Mouse (Mus musculus) midbrain, embryonic 16.5 days (tissue): Measurements from ENCODE around the gene Mia3. TPM values are rescaled to one million over a fixed set of nuclear protein-coding genes. Genes with fewer than 3 reads are reported as not detected.
"Not testable (repeated sequence)": the region's sequence is repeated elsewhere in the genome, so short reads cannot be mapped to it uniquely, and the experiment has no call there.

ENCODE experiments used
- ATAC-seq: fragments of 200-750 bp; cut with Nextera tagmentation; 2 replicates; pipeline ENCODE4 v1.8.0; 2017; ENCODE audit warnings: moderate TSS enrichment
- H3K27ac ChIP-seq: fragments of 300-500 bp; sonication (generic); 2 replicates; pipeline ENCODE4 v1.5.1; 2014; ENCODE audit warnings: mild to moderate bottlenecking, low read length, mixed read lengths
- H3K27me3 ChIP-seq: fragments of 300-500 bp; sonication (generic); 2 replicates; pipeline ENCODE4 v1.6.1; 2014; ENCODE audit warnings: low read depth, low read length, mixed read lengths; ENCODE audit not compliant: control insufficient read depth, insufficient read depth
- H3K36me3 ChIP-seq: fragments of 300-500 bp; sonication (generic); 2 replicates; pipeline ENCODE4 v1.6.1; 2014; ENCODE audit warnings: mild to moderate bottlenecking, low read length, moderate library complexity, mixed read lengths; ENCODE audit not compliant: control insufficient read depth, insufficient read depth
- H3K4me1 ChIP-seq: fragments of 300-500 bp; sonication (generic); 2 replicates; pipeline ENCODE4 v1.6.1; 2014; ENCODE audit warnings: mild to moderate bottlenecking, low read length, mixed read lengths; ENCODE audit not compliant: control insufficient read depth, insufficient read depth
- H3K4me2 ChIP-seq: fragments of 300-500 bp; sonication (generic); 2 replicates; pipeline ENCODE4 v1.6.1; 2014; ENCODE audit warnings: mild to moderate bottlenecking, low read length, mixed read lengths
- H3K4me3 ChIP-seq: fragments of 300-500 bp; sonication (generic); 2 replicates; pipeline ENCODE4 v1.5.1; 2014; ENCODE audit warnings: low read depth, mild to moderate bottlenecking, low read length, moderate library complexity, mixed read lengths
- H3K9ac ChIP-seq: fragments of 300-500 bp; sonication (generic); 2 replicates; pipeline ENCODE4 v1.6.1; 2014; ENCODE audit warnings: low read depth, low read length, mixed read lengths
- H3K9me3 ChIP-seq: fragments of 300-500 bp; sonication (generic); replicated peaks from 2 replicates; pipeline ENCODE4 v1.6.1; 2014; ENCODE audit warnings: mild to moderate bottlenecking, low read length, mixed read lengths; ENCODE audit not compliant: control insufficient read depth, poor library complexity, severe bottlenecking
- WGBS: fragments of 180-500 bp; shearing (Covaris S2); extraction: QIAGEN DNeasy Blood & Tissue Kit; methylation state at CpG from one replicate; pipeline ENCODE4 v1.1.7; 2014; 5-methylcytosine and 5-hydroxymethylcytosine counted together
- polyA plus RNA-seq: library from polyadenylated mRNA; unstranded; fragments of >200 nt; fragmentation: Nextera tagmentation; extraction: Ambion mirVana; gene quantifications from 2 replicates; pipeline ENCODE4 v1.2.1, GENCODE M21; 2015

Gene Mia3
- polyA plus RNA-seq, 1 experiment from 2014 or later, result 116 TPM

- Histone ChIP-seq H3K9ac (no peak overlapping the region), H3K27me3 (no peaks in the 10 kb centered on the region), H3K4me2 (no peak overlapping the region), H3K9me3 (no peaks in the 10 kb centered on the region), H3K27ac (no peak overlapping the region), H3K4me3 (no peak overlapping the region), H3K4me1 (no peaks in the 10 kb centered on the region), H3K36me3 (peaks cover 36% of the 10 kb centered on the region)
- WGBS, result 91% methylated on average over 3 of the region's 3 CpGs
- ATAC-seq, result no peak
These were observed 10.5 kb downstream of the Mia3 start for GRCm38 (mm10) chr1:183358901-183359300.

DNA sequence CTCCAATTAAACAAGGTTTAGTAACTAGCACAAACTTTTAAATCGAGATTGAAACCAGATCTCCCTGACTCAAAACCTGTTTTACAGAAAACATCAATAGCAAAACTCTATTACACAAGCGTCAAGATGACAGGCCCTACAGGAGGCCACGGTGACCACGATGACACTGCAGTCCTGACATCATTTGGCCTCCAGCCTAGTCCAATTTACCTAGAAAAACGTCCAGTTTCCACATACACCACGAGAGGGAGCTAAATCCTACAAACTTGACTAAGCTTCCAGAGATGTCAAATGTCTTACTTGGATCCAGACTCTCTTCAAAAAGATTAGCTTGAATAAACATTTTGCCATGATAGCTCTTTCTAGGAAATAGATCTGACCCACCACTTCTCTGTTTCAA lies 19.5 kb downstream of the Mia3 start:
- Histone ChIP-seq H3K36me3 (peaks cover 12% of the 10 kb centered on the region), H3K9me3 (no peaks in the 10 kb centered on the region), H3K27me3 (no peaks in the 10 kb centered on the region), H3K27ac (no peak overlapping the region), H3K4me3 (no peak overlapping the region), H3K4me2 (no peak overlapping the region), H3K4me1 (peaks cover 12% of the 10 kb centered on the region), H3K9ac (no peak overlapping the region)
- no peak for ATAC-seq
- WGBS, result 23% methylated on average over 6 of the region's 6 CpGs

GRCm38 (mm10) chr1:183345817-183346195 lies 23.5 kb downstream of the Mia3 start:
- H3K4me3 ChIP-seq, result peak overlapping the region; percentile 98
- peak overlapping the region; percentile 92 for H3K9ac ChIP-seq
- no peaks in the 10 kb centered on the region for H3K9me3 ChIP-seq
- WGBS, result 8% methylated on average over 10 of the region's 10 CpGs
- peak; percentile 49; the same call in 1 of the 2 replicates for ATAC-seq
- peaks cover 8% of the 10 kb centered on the region; the same call in 1 of the 2 replicates for H3K36me3 ChIP-seq
- peaks cover 15% of the 10 kb centered on the region for H3K4me1 ChIP-seq
- H3K27ac ChIP-seq, result peak overlapping the region; percentile 79
- peak overlapping the region; percentile 97 for H3K4me2 ChIP-seq
- H3K27me3 ChIP-seq, result no peaks in the 10 kb centered on the region

GRCm38 (mm10) chr1:183344886-183345816 lies 24.2 kb downstream of the Mia3 start:
- H3K27ac ChIP-seq, result peak overlapping the region; percentile 79
- H3K4me3 ChIP-seq, result peak overlapping the region; percentile 98
- peak overlapping the region; percentile 92 for H3K9ac ChIP-seq
- H3K4me2 ChIP-seq, result peak overlapping the region; percentile 97
- H3K27me3 ChIP-seq, result no peaks in the 10 kb centered on the region
- 1% methylated on average over 70 of the region's 72 CpGs for WGBS
- peaks cover 15% of the 10 kb centered on the region for H3K4me1 ChIP-seq
- peaks cover 10% of the 10 kb centered on the region; the same call in 1 of the 2 replicates for H3K36me3 ChIP-seq
- ATAC-seq, result peak; percentile 97
- no peaks in the 10 kb centered on the region for H3K9me3 ChIP-seq

DNA sequence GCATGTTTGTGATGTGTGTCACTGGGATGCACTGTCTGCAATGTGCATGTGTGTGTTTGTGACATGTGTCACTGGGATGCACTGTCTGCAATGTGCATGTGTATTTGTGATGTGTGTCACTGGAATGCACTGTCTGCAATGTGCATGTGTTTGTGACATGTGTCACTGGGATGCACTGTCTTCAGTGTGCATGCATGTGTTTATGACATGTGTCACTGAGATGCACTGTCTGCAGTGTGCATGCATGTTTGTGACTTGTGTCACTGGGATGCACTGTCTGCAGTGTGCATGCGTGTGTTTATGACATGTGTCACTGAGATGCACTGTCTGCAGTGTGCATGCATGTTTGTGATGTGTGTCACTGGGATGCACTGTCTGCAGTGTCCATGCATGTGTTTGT lies 26.5 kb downstream of the Mia3 start:
- ATAC-seq, H3K4me2 ChIP-seq, H3K9me3 ChIP-seq, H3K27ac ChIP-seq, H3K27me3 ChIP-seq, H3K9ac ChIP-seq, H3K4me3 ChIP-seq: not testable (repeated sequence)
- 96% methylated on average over 1 of the region's 1 CpGs for WGBS
- peaks cover 11% of the 10 kb centered on the region for H3K36me3 ChIP-seq
- peaks cover 15% of the 10 kb centered on the region for H3K4me1 ChIP-seq

GRCm38 (mm10) chr1:183327171-183327570 lies 42.2 kb downstream of the Mia3 start:
- Histone ChIP-seq H3K36me3 (peaks cover 51% of the 10 kb centered on the region), H3K27ac (no peak overlapping the region), H3K27me3 (no peaks in the 10 kb centered on the region), H3K4me3 (no peak overlapping the region), H3K4me2 (no peak overlapping the region), H3K4me1 (no peaks in the 10 kb centered on the region), H3K9ac (no peak overlapping the region), H3K9me3 (no peaks in the 10 kb centered on the region)
- WGBS, result 92% methylated on average over 8 of the region's 8 CpGs
- ATAC-seq, result no peak

DNA sequence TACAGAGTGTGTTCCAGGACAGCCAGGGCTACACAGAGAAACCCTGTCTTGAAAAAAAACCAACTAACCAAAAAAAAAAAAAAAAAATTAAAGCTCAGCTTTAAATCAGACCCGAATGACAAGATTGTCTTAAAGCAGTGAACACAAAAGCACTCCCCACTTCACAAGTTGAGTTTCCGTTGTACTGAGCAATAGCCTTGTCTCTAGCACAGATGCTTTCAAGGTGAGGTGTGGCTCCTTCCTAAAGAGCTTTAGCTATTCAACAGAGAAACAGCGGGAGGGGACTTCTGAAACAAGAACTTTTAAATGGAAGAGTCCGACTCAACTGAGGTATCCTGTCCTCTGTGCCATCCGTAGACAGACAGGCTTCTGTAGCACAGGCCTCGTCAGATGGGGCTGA lies 44.9 kb downstream of the Mia3 start:
- no peak for ATAC-seq
- WGBS, result 97% methylated on average over 6 of the region's 6 CpGs
- Histone ChIP-seq H3K27me3 (no peaks in the 10 kb centered on the region), H3K27ac (no peak overlapping the region), H3K9me3 (no peaks in the 10 kb centered on the region), H3K36me3 (peaks cover 32% of the 10 kb centered on the region), H3K9ac (no peak overlapping the region), H3K4me3 (no peak overlapping the region), H3K4me2 (no peak overlapping the region), H3K4me1 (no peaks in the 10 kb centered on the region)

DNA sequence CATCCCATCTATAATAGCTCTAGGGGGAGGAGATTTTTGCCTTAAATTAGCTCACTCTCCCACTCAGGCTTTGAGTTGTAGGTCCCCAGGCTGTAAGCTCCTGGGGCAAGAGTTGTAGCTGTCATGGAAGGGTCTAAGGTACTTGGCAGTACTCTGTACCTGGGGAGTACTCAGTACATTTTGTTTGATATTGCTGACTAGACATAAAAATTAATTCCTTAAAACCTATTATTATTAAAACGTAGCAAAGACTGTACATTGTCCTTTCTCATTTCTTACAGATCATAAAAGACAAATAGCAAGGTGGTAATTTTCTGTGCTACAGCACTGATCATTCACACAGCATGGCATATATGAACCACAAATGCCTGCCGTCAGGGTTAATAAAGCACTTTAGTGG lies 45.4 kb downstream of the Mia3 start:
- no peak overlapping the region for H3K4me2 ChIP-seq
- no peak overlapping the region for H3K4me3 ChIP-seq
- H3K27me3 ChIP-seq, result no peaks in the 10 kb centered on the region
- 96% methylated on average over 2 of the region's 2 CpGs for WGBS
- no peak overlapping the region for H3K9ac ChIP-seq
- H3K9me3 ChIP-seq, result no peaks in the 10 kb centered on the region
- no peaks in the 10 kb centered on the region for H3K4me1 ChIP-seq
- H3K27ac ChIP-seq, result no peak overlapping the region
- H3K36me3 ChIP-seq, result peaks cover 27% of the 10 kb centered on the region
- ATAC-seq, result no peak

DNA sequence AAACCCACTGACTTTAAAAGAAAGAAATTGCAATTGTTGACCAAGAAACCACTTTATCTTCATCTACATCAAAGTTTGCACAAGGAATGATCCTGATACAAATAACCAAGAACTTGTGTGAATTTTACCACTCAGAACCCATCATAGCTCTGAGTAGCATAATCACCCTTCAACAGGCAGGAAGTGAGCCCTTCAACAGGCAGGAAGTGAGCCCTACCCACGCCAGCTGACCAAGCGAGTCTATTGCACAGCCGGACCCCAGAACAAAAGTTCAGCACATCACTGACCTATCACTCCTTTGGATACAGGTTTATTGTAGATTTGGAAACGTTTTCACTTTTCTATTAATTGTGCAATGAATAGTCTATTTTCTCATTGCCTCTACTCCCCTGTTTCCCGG lies 46.9 kb downstream of the Mia3 start:
- WGBS, result 95% methylated on average over 5 of the region's 5 CpGs
- ATAC-seq, H3K4me1 ChIP-seq, H3K4me3 ChIP-seq, H3K9ac ChIP-seq, H3K9me3 ChIP-seq, H3K27ac ChIP-seq, H3K4me2 ChIP-seq, H3K27me3 ChIP-seq: not testable (repeated sequence)
- peaks cover 28% of the 10 kb centered on the region for H3K36me3 ChIP-seq
